Mouse (Mus musculus) thymus, postnatal 14 days (tissue): Measurements from ENCODE around the gene Fopnl.

ENCODE experiments used
- DNase-seq: peaks from one replicate; pipeline ENCODE4 v3.0.0; 2021

Fopnl gene

DNA sequence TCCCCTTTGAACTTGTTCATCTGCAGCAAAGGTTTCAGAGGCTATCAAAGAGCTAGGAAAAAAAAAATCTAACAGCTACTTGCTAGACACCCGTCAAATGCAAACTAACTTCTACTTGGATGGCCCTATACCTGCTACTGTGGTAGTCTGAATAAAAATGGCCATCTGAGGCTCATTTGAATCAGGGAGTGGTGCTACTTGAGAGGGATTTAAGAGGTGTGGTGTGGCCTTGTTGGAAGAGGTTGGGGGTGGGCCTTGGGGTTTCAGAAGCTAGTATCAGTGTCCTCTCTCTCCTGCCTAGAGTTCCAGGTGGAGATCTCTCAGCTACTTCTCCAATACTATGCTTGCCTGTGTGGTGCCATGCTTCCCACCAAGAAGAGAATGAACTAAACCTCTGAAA, 10.8 kb downstream of the Fopnl start:
- no peak for DNase-seq

DNA sequence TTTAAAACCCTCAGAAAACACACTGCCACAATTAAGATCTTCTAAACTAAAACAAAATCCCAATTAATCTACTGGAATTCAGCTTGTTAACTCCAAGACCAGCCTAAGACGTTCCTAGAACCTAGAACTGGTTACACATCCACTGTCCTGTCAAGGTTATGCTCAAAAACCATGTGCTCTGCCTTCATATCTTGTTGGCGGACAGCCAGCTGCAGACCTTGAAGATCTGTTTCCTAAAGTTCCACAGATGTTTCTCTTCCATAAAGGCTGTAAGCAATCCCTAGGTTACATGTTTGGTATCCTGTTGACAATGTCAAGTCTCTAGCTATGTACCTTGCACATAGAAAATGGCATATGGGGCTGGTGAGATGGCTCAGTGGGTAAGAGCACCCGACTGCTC, 12.4 kb downstream of the Fopnl start:
- DNase-seq, result no peak

DNA sequence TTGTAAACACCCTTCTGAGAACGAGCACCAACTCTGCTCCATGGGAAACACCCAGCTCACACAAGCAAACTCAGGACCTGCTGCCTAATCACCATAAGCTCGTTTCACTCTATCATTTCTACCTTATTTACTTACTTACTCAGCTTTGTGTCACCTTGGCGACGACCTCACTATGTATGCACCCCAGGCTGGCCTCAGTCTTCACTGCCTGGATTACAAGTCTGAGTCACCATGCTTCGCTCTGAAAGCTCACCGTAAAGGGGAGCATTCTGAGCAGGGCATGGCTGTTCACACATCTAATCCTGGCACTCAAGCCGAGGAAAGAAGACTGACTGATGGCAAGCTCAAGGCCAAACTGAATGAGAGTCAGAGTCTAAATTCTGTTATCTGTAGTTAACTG, 13.5 kb downstream of the Fopnl start:
- no peak for DNase-seq

DNA sequence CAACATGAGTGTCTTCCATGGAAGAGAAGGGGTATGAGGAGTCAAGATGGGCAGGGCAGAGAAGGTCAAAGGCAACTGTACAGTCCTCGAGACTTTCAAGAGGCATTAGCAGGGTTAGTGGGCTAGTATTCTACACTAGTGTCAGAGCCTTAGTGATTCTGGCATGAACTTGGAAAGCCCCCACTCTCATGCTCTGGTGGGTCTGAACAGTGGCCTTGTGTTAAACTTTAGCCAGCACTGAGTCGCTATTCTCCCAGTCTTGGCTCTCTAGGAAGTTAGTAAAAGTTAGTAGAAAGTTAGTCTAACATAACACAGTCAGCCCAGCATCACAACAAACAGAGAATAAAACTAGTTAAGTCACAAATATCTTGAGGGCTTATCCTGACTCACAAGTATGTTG, 14.1 kb downstream of the Fopnl start:
- no peak for DNase-seq

DNA sequence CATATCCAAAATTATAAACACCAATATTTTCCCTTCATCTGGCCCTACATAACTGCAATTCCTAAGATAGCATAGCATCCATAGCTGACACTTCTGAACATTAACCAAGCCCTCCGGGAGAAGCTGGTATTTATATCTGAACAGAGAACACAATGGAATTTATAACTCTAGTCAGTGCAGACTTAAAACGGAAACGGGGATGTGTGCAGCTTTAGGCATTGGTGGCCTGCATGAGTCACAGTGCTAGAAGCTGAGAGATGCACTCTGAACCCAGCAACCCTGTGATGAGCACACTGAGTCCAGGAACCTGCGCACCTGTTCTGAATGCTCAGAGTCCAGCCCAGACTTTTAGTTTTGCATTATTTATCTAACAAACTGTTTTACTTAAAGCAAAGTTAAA, 18.7 kb downstream of the Fopnl start:
- DNase-seq, result no peak

DNA sequence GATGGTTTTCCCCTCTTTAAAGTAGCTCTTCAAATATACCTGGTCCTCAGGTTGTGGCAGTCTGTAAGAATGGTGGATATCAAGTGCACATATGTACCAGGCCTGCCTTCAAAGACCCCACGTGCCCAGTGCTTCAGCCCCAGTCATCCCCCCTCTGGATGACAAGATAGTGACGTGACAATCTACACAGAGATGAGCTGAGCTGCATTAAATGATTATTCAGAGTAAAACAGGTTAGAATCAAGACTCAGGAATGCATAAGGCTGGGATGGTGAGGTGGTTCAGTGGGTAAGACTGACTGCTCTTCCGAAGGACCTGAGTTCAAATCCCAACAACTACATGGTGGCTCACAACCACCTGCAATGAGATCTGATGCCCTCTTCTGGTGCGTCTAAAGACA, 19.5 kb downstream of the Fopnl start:
- DNase-seq, result no peak

DNA sequence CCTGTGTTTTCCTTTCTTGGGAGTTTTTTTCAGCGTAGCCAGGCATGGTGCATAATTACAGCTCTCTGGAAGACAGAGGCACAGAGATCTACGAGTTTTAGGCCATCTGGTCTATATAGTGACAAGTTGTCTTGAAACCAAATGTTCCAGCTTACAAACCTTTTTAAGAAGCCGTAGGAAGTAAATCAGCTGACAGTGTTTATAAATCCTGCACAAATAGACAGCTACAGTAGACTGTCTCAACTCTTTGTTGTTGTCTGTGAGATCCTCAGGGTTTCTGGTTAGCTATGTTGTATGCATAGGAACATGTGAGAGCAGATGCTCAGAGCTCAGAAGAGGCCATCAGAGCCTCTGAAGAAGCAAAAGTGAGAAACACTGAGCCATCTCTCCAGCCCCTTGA, 20.1 kb downstream of the Fopnl start:
- DNase-seq, result no peak

DNA sequence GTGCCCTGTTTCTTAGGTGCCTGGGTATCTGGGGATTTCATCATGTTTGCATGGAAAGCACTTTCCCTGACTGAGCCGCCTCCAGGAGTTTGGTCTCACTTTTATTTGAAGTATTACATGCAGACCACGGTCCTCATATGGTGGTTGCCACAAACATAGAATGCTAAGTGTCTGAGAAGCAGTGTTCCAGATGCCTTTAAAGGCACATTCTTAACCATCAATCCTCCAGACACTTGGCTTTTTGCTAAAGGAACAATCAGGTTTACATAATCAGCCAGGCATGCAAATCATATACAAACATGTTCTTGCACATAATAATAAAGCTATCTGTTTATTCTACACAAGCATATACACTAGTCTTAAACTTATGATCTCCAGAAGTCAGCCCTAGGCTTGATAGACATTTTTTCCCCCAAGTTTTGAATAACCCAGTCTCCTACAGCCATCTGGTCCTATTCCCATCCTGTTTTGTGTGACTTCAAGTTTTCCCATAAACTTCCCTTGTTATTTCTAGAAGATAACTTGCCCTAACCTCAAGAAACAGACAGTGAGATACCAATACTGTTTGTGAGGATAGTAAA, 20.6 kb downstream of the Fopnl start:
- DNase-seq, result no peak

DNA sequence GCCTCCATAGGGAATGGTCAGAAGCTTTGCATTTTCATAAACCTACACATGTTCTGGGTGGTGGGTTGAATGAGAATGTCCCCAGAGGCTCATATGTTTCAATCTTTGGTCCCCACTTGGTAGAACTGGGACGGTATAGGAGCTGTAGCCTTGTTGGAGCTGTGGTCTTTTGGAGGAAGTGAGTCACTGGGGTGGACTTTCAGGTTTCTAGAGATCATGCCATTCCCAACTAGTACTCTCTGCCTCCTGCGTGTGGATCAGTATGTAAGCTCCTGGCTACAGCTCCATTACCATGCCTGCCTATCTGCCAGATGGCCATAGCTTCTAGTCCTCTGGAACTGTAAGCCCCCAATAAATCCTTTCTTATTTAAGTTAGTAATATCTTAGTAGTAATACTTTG, 21.9 kb downstream of the Fopnl start:
- DNase-seq, result no peak

DNA sequence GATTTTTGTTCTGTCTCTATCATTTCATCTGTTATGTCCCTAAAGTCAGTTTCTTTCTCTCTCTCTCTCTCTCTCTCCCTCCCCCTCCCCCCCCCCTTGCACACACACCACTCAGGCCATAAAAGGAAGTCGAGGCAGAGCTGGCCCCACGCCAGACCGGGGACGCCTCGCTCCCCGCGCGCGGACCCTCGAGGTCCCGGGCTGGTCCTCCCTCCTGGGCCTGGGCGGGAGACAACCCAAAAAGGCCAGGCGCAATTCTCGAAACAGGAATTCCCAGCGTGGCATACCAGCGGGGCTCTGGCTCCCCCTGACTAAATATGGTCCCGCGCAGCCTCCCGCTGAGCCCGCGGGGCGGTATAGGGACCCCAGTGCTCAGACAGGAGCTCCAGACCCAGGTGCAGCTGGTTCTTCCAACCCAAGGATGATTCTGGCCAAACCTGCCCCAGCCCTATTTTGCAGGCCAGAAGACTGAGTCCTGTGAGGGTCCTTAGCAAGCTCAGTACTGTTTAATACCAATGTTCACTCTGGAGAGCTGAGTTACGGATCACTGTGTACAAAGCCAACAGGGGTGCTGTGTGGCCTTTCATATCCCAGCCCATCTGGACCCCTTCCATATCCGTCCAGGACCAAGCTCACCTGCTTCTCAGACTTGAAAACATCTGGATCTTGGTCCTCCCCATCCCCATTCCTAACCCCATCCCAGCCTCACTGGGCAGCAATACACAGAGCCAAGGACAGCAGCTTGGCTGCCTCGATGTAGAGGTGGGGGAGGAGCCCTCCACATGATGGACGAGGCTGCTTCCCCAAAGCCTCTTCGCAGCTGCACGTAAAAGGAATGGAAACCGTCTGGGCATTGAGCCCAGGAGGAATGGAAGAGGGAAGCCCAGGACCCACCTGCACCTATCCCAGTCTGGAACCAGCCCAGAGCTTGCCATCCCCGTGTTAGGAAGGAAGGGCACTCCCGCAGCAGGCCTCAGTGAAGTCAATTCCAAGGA, 24.7 kb downstream of the Fopnl start:
- DNase-seq, result no peak

DNA sequence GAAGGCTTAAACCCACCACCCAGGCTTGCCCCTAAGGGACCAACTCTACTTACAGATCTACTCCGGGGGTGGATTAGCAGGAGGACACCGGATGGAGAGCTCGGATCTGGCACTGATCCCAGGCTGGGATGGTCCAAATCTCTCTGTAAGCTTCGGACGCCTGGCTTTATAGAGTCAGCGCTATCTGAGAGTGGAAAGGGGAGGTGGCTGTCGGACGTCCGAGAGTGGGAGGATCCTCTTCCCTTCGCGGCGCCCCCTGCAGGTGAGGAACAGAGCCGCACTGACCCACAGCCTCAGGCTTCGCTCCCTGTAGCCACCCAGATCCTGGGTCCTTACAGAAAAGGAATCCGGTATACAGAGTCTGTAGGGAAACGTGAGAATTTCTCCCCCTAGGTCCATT, 26.0 kb downstream of the Fopnl start, which contains the start of gene Myh11:
Gene Myh11 (minus strand): TSS at position 150 of the 400 bp plus-strand sequence.
- DNase-seq, result peak; percentile 38

DNA sequence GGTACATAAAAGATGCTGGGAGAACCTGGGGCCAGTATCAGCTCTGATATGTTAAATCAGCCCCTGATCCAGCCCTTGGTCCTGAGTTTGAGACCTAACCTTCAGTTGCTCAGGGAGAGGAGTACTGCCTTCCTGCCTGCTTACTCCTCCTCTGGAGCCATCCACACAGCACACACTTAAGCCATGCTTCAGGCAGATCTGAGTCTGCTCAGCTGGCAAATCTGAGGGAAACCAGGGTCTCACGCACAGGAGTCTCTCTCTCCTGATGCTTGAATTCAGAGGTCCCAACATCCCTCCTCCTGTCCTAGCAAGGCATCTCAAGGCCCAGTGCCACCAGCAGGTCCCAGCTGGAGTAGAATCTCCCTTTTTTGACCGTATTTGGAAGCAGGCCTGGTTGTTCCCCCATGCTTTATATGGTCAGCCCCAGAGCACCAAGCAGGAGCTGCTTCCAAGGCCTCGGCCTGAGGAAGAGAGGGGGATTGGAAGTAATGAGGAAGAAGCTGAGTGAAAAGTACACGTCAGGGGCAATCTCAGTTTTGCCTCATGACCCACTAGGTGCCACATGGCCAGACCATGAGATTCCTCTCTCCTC, 44.7 kb downstream of the Fopnl start:
- DNase-seq, result no peak

DNA sequence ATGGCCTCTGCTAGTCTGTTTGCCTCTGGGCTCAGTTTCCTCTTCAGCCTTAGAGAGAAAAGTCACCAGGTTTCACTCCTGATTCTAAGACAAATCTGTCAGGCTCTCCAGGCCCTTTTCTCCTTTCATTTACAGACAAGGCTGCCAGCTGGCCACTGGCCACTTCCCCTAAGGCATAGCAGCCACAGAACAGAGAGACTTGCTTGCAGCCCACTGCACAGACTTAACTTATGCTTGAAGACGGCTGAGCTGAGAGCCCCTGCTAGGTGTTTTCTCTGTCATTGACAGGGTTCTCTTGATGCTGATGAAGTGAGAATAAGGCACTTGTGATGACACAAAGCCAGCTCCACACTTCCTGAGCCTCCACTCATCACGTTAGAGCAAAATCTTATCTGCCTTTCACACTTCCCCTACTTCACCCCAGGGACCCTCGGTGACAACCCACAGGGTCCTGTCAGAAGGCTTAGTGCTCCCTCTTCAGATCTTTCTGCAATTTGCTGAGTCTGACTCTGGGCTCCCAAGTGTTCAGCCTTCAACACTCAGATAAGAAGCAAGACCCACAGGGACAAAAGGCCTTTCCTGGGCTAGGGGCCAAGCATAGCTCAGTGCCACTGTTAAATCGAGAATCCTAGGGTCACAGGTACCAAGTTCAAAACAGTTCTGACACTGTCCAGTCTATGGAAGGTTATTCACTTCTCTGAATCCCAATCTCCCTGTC, 51.8 kb downstream of the Fopnl start:
- DNase-seq, result no peak

DNA sequence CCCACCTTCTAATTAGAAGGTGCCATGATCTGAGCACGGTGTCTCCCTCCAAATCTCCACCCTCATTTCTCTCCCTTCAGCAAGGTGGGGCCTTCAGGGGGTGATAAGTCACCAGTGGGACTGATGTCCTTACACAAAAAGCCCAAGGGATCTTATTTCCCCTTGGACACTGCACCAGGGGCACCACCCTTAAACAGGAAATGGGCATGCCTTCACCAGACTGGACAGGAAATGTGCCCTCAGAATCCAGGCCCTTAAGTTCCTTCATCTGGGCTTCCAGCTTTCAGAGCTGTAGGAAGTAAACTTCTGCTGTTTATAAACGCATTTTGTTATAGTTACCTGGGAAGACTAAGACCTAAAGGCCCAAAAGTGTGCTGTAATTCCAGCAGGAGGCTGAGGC, 52.7 kb downstream of the Fopnl start:
- no peak for DNase-seq

DNA sequence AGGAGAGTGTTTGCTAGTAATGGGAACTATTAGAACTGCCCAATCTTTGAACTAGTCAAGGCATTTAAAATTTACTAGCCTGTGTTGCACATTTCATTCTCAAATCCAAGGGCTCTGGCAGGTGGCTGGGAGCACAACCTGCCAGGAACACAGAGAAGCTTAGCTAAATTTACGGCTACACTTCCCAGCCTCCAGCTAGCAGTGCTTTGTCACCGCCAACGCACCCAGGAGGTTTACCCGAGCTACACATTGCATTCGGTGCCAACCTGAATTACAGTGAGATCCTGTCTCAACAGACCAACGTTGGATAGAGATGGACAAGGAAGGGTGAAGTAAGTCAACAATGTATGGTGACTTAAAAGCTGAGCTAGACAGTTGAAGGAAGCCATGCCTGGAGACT, 54.0 kb downstream of the Fopnl start:
- DNase-seq, result no peak

DNA sequence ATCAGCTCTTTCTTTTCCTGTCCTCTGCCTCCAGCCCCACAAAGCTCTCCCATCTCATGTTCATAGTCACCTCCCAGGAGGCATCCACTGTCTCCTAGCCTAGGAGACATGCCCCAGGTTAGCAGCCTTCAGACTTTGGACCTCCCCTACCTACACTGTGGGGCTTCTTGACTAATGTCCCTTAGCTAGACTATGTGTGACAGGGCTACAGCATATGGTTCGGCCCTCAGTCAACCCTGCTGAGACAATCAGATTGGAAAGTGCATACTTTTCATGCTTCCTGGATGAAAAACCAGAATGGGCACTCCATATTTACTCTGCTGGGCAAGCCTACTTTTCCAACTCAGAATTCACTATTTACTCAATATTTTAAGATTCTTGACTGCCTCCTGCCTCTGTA, 54.8 kb downstream of the Fopnl start:
- DNase-seq, result no peak

DNA sequence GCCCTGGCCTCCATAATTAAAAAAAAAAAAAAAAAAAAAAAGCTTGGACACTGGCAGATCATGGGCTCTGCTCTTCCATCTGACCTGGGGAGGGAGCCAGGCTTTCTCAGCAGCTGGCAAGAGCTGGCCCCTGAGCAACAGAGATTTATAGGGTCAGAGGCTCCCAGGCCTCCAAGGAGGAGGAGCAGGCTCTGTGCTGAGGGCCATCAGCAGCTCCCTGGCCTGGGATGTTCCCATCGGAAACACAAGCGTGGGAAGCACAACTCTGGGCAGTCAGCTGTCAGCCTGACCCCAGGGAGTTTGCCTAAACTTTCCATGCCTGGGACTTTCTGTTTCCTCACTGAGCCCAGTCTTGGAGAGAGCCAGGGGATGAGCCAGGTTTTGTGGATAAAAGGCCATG, 58.3 kb downstream of the Fopnl start:
- no peak for DNase-seq

DNA sequence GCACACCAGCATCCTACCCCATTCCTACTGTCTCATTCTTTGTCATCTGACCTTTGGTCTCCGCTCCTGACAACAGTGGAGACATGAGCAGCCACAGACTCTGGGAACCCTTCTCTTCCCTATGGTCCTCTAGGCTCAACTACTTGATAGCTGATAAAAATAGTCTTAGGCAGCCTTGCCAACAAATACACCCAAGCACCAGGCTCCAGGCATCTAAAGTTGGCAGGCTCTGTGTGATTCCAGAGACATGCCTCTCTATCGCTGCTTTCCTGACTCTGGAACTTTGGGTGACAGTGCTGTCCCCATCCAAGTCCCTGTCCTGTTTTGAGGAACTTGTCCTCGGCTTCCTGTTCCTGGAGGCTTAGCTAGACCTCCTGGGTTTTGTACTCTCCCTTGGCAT, 63.6 kb downstream of the Fopnl start:
- DNase-seq, result no peak

DNA sequence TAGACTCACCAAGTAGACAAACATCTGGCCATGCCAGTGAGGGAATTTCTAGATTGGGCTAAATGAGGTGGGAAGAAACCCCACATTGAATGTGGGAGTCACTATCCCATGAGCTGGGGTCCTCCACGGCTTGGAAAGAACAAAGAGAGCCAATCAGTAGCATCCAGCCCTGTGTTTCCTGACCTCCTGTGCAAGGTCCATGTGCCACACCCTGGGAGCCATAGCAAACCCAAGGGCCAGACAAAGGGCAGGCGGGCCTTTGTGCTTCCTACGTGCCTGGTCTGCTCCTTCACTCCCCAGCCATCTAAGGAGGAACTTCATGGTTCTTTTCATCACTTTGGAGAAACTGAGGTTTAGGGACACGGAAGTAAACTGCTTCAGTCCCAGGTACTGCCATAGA, 64.3 kb downstream of the Fopnl start:
- DNase-seq, result no peak

DNA sequence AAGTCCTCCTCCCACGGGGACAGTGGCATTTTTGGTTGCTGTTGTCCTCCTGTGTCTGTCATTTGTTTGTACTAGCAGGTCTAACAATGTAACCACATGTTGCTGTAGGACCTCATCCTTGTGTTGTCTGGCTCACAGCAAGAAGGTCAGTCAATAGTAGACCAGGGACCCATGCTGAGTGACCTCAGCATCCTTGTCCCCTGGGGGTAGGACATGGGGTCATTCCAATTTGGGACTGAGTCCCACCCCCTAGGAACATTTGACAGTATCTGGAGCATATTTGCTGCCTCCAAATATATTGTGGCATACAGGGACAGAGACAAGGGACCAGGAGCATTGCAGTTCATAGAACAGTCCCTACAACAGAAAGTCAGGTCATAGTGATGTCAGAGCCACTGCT, 67.3 kb downstream of the Fopnl start:
- DNase-seq, result no peak
